Mouse (Mus musculus): ENCODE results near the gene Kantr.
A peak's percentile ranks its signal among the peaks of the same experiment; 100 is the strongest.
"Not testable (repeated sequence)": the region's sequence is repeated elsewhere in the genome, so short reads cannot be mapped to it uniquely, and the experiment has no call there.

Kantr gene

DNA sequence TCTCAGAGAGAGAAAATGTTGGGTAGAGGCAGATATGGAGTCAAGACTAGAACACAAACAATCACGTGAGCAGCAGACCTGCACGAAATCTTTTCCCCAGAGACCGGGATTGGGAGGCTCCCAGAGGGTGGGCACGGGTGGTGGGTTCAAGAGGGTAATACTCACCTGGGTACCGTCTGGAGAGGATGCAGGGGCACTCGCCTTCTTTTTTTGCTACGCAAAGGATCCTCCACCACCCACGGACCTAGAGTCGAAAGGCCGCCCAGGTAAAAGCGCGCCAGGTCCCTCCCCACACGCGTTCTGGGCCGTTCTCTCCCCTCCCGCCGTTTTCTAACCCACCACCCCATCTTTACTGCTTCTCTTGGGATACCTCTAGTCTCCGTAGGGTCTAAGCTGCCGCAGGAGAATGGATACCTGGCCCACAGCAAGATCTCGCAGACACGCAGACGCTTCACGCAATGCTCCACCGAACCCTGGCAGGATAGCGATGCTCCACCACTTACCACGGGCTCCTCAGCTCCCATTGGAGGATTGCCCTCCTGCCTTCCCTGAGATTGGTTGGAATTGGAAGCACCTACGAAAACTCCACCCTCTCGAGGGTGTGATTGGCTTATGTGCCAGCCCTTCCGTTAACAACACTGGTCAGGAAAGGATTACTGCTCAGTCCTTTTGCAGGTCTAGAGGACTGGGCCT, at the start of gene Kantr:
Kantr (minus strand) TSS at position 500 of the 693 bp plus-strand sequence.
- peak in 1 of 2 experiments; percentile 71 for DNase-seq (ENCODE audit: low spot score in 2 of 2)

DNA sequence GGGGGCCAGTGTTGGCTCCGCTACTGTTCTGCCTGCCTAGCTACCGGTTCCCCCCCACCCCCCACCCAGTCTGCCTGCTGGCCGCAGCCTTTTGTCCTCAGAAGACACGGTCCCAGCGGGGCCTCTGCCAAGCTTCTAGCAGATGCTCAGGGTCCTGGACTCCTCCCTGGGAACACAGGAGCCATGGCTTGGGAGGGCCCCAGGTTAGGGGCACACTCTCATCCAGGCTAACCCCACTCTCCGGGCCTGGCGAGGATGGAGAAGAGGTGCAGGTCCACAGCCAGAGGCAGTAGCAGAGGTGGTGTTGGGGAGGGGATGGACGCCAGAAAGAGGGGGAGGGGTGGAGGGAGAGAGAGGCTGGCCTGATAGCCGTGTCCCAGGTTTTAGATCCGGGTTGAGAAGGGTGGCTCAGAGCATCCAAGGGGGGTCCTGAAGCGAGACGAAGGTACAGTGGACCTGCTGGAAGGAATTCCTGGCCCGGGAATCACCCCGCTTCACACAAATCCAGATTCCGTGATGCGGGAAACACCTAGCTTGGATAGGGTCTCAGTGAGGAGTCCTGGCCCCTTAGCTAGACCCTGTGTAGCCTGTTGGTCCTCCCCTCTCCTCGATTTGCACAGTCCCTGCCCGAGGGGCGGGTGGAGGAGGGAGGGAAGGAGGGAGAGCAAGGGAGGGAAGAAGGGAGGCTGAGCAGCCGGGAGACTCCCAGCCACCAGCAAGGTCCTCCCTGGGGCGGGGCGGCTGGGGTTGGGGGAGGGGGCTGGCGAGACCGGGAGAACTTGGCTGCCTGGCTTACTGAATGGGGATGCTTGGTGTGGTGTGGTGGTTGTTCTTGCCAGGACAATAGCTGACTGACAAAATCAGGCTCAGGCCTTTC, 41.3 kb upstream of the Kantr start, which contains the start of gene Gpr173:
Gpr173 (minus strand) TSS at position 308 of the 877 bp plus-strand sequence.
- DNase-seq (ENCODE audit: low spot score in 2 of 2): peak in 1 of 2 experiments; percentile 10

DNA sequence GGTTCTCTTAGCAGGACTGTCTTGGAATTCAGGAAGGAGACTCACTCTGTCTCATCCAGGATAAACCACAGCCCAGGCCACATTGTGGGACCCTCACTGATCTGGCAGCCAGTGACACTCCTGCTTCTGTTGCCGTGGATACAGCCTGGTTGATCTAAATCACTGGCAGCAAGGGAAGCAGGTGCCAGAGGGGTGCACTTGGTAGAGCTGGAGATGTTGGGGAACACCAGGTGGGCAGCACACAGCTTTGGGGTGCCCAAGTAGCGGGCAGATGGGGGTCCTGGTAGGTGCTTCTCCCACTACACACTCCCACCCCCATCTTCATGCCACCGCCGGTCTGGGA, 40.7 kb upstream of the Kantr start:
- DNase-seq (ENCODE audit: low spot score in 2 of 2): no peak

DNA sequence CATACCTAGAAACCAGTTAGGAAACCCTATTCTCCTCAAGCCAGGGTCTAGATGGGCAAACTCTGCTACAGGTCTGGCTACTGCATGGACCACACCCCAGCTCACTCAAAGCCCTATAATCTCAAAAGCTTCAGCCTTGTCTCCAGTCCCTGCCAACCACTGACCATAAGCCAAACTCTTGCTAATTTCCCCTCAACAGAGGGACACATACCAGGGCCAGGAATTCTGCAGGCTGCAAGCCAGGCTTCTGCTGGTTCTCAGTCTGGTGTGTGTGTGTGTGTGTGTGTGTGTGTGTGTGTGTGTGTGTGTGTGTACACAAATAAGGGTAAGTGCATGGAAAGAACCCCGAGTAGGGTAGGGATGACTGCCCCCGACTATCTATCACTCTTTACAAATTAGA, 39.1 kb upstream of the Kantr start:
- no peak for DNase-seq (ENCODE audit: low spot score in 2 of 2)

DNA sequence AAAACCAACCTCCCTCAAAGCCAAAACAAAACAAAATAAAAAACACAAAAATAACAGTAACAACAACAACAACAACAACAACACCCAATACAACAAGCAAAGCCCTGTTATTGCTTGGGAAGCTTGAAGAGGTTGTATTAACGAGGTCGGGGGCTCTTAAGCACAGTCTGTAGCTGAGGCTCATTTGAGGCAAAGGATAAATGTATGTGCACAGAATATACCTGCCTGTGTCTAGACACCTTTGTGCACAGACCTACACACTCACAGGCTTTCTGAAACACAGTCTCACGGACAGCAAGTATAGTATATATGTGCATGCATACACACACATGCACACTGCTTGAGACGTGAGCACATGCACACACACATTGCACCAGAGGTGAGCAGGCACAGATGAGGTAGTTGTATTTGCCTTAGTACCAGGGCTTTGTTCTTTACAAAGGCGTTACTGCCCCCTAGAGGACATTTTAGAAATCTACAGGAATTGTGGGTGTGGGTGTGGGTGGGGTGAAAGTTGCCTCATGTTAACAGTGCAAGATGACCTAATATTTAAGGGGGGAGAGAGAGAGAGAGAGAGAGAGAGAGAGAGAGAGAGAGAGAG, 25.4 kb upstream of the Kantr start:
- DNase-seq (ENCODE audit: low spot score in 2 of 2): no peak

DNA sequence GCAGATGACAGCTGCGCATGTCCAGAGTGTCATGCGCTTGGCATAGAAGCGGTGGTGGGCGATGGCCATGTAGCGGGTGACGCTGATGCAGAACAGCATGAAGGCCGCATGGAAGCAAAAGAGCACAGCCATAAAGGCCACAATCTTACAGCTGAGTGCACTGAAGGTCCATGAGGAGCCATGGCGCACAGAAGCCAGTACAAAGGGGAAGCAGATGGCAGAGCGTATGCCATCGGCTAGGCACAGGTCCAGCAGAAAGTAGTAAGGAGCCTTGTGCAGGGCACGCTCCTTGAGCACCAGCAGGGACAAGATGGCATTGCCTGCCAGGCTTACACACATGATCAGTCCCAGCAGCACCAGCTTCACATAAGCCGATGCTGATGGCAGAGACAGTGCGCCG, 19.7 kb upstream of the Kantr start:
- no peak for DNase-seq (ENCODE audit: low spot score in 2 of 2)

DNA sequence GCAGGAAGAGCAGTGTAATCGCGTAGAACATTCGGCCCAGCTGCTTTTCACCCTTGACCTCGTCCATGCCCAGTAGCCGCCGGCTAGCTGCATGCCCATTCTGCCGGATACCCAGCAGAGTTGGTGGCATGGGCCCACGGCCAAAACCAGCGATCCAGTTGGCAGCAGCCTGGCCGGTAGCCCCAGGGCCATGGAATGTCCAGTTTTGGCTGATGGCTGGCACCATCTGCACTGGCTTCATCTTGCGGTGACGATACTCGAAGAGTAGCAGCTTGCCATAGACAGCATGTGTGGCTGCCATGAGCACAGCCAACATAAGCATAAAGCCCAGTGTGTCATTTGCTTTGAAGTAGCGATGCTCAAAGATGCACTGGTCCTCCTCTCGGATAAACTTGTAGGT, 19.3 kb upstream of the Kantr start:
- DNase-seq (ENCODE audit: low spot score in 2 of 2): no peak

DNA sequence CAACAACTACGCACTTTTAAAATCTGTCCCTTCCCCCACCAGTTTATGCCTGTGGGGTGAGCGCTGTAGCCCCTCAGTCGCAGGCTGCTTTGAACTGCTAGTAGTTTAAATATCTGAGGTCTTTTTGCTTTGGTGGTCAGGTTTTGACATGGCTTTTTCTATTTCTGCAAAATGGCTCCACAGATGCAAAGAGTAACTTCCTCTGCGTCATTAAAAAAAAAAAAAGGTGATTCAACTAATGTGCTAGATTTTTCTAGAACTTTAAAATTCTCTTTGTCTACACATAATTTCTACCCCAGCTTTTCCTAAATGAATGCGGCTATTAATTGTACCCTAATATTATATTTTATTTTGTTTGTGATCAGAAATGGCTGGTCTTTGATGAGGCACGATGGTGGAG, 15.6 kb upstream of the Kantr start:
- DNase-seq (ENCODE audit: low spot score in 2 of 2): no peak

DNA sequence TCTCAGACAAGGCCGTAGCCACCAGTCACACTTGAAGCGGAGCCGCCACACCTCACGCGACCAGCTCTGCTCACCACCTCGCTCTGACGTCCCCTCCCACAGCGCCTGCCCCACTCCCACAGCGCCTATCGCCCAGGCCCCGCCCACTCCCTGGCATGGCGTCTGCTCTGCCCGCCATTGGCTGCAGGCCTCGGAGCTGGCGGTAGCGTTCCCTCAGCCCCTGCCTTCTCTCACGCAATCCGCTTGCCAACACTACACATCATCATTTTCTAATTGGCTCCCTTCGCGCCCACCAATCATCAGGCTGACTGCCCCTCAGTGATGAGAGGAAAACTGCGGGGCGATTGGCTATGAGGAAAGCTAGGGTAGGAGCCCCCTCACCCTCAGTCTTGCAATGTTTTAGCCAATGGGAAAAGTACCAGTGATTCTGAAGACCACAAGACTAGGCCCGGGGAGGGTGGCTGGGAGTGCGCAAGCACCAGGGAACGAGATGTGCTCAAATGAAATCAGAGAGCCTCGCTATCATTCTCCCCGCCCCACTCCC, 15.1 kb upstream of the Kantr start, which contains the start of gene Tspyl2:
Tspyl2 (minus strand) TSS at position 68 of the 544 bp plus-strand sequence.
- DNase-seq (ENCODE audit: low spot score in 2 of 2): peak; percentile 66 to 89

DNA sequence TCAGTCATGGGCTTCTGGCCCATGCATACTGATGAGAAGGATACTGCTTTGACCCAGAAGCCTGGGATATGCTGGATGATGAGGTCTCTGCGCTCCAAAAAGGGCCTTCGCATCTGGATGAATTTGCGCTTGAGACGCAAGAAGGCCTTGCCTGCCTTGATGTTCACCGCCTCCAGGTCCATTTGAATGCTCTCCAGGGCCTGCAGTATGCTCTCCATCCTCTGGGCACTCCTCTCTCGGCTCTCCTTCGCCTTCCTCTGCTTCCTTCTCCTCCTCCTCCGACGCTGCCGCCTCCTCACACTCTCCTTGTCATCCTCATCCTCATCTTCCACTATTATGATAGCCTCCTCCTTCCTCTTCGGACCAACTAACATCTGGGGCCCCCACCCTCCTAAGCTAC, 14.2 kb upstream of the Kantr start:
- no peak for DNase-seq (ENCODE audit: low spot score in 2 of 2)

DNA sequence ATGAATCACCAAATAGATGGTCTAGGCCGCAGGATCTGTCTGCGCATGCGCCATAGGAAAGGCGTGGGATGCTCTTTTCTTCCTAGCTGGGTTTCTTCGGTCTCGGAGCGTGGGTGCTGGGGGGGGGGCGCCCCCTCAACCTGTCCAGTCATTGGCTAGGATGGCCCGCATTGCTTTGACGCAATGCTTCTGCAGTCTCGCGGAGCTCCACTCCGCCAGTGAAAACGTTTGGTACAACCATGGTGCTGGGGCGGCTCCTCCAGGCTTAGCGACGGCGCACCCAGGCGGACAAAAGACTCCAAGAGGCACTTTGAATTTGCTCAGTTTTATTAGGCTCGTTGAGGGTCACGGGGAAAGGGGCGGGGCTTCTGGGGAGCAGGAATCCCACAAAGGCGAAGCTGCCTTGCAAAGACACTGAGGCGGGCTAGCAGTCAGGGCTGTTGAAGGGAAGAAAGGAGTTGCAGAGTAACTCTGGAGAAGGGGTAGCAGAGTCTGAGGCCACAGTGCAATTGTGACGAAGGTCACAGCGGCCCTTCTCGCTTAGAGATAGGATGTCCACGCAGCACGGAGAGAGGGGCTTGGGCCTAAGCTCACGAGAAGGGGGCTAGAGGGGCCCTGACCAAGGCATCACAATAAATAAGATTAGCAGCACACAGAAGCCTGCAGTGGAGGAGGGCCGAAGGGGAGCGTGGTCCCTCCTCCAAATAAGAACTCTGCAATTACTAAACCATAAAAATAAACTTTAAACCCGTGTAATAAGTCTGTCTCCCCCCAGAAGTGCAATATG, 9.4 kb upstream of the Kantr start:
- DNase-seq (ENCODE audit: low spot score in 2 of 2): peak; percentile 57 to 87

DNA sequence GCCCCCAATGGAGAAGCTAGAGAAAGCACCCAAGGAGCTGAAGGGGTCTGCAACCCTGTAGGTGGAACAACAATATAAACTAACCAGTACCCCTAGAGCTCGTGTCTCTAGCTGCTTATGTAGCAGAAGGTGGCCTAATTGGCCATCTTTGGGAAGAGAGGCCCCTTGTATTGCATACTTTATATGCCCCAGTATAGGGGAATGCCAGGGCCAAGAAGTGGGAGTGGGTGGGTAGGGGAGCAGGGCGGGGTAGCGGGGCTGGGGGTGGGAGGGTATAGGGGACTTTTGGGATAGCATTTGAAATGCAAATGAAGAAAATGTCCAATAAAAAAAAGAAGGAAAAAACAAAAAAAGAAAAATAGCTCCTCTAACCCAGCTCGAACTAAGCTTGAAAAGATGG, 8.8 kb upstream of the Kantr start:
- not testable (repeated sequence) for DNase-seq (ENCODE audit: low spot score in 2 of 2)

DNA sequence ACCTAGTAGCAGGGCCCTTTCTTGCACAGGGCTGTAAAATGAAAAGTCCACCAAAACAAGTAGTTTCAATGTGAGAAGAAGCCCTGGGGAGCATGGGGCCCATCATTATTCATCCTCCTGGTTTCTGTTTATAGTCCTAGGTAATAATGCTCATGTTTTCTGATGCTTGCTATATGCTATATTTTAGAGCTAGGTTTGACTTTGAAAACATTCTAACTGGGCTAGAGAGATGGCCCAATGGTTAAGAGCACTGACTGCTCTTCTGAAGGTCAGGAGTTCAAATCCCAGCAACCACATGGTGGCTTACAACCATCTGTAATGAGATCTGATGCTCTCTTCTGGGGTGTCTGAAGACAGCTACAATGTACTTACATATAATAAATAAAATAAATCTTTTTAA, 2.1 kb upstream of the Kantr start:
- not testable (repeated sequence) for DNase-seq (ENCODE audit: low spot score in 2 of 2)

DNA sequence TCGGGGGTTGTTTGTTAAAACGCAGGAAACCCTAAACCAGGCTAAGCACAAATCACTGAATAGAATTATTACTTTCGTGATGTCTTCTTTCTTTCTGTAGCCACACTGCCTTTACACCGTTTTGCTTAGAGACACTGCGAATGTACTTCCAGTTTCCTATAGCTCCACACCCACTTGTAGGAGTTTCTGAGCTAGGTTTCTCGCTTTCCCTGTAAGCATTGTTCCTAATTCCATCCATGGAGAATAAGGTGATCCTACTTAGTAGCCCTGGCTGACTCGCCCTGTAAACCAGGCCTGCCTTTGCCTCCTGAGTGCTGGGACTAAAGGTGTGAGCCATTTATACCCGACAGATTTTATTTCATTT, 376 bp upstream of the Kantr start:
- DNase-seq (ENCODE audit: low spot score in 2 of 2): no peak

DNA sequence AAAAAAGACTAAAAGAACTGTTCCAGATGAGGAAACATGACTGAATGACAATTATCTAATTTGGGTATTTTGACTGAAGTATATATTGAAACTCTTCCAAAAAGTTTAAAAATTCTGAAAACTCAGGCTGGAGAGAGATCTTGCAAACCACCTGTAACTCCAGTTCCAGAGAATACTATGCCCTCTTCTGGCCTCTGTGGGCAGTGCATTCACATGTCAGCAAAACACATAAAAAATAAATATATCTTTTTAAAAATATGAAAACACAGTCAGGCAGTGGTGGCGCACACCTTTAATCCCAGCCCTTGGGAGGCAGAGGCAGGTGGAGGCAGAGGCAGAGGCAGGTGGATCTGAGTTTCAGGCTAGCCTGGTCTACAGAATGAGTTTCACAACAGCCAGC, 3.7 kb downstream of the Kantr start:
- no peak for DNase-seq (ENCODE audit: low spot score in 2 of 2)

DNA sequence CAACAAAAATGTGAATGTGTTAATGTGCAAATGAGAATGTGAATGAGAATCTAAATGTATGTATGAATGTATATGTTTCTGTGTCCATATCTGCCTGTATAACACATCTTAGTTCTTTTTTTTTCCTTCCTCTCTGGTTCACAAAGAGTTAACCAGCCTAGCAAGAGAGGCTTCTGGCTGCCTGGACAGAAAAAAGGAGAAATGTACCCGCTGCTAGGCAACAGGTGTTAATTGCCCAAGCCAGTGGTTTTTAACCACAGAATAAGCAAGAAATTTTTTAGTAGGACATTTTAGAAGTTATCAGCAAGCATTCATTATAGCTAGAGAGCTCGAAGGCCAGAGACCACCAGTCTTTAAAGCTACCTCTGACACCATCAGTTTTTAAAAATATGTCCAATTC, 4.5 kb downstream of the Kantr start:
- no peak for DNase-seq (ENCODE audit: low spot score in 2 of 2)

DNA sequence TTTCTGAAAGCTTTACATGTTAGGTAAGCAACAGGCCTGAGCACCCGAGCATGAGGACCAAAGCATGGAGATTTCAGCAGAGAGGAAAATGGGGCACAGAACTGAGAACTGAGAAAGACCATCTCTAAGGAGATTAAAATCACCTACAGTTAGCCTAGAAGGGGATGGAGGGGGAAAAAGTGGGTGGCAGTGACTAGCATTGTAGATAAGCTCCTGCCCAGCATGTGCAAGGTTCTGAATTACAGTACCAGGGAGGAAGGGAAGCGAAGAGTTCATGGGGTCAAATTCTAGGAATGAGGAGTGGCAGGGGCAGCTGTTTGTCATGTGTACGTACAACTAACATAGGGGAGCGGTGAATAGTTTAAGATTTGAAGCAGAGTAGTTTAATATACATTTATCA, 6.8 kb downstream of the Kantr start:
- no peak for DNase-seq (ENCODE audit: low spot score in 2 of 2)

DNA sequence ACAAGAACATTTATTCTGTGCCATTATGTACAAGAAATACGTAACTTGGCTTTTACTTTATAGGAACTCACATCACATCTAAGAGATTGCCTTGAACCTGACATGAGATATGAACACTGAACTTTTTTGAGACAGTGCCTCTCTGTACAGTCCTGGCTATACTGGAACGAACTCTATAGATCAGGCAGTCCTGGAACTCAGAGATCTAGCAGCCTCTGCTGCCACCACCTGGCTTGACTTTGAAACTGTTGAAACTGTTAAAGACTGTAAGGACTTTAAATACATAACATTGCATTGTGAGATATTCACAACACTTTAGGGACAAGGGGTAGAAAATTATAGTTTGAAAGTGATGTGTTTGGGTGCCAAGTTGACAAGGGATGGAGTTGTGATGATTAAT, 19.4 kb downstream of the Kantr start:
- DNase-seq (ENCODE audit: low spot score in 2 of 2): no peak

DNA sequence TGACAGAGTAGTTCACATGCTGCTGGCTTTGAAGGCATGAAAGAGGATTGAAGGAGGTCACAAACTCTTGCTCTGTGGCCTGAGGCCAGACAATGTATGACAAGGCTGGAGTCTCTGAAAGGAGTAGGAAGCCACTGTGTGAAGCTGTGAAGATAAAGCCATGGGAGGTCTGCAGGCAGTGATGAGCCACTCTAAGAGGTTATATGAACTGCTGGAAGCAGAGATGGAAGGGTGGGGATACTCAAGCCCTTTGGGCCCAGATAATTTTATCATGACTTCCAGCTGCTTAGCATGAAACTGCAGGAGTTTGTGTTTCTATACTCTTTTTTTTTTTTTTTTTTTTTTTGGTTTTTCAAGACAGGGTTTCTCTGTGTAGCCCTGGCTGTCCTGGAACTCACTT, 19.9 kb downstream of the Kantr start:
- DNase-seq (ENCODE audit: low spot score in 2 of 2): no peak

DNA sequence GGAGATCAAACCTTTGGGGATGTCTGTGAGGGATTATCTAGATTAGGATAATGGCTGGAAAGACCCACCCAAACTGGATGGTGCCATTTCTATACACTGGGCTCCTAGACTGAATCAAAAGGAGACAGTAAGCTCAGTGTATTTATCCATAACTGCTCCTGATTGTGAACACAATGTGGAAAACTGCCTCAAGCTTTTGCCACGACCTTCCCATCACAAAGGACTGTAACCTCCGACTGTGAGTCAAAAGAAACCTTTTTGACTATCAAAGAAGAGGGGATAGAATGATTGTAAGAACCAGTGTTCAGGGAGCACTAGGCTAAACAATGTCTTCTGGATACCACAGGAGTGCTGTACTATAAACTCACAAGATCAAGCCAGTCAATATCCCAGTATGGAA, 21.1 kb downstream of the Kantr start:
- no peak for DNase-seq (ENCODE audit: low spot score in 2 of 2)

DNA sequence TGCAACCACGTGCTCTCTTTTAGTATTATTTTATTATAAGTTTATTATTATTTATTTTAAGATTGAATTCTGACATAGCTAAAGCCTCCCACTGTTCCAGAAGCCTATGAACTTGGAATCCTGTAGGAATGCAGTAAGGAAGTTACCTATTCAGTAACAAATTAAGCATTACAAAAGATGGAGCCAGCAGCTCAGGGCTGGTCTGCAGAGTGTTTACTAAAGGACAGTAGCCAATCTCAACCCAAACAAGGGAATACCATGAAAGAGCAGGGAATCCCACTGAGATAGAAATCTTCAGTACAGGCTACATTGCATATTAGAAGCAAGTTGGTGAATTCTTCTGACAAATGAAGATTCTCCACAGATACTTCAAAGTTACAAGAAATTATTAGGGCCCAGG, 40.3 kb downstream of the Kantr start:
- not testable (repeated sequence) for DNase-seq (ENCODE audit: low spot score in 2 of 2)

DNA sequence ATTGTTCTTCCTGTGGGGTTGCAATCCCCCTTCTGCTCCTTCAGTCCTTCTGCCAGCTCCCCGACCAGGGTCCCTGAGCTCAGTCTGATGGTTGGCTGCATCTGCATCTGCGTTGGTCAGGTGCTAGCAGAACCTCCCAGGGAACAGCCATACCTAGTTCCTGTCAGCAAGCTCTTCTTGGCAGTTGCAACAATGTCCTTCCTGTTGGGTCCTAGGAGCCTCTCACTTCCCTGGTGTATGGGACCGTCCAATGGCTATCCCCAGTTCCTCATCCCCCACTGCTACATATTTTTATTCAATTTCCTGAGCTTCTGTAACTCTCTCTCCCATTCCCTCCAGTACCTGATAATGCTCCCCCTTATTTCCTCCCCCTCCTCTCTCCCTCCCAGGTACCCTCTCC, 42.5 kb downstream of the Kantr start:
- no peak for DNase-seq (ENCODE audit: low spot score in 2 of 2)
